ENCODE assay signal across 13 mouse cellular contexts in the genomic region with DNA sequence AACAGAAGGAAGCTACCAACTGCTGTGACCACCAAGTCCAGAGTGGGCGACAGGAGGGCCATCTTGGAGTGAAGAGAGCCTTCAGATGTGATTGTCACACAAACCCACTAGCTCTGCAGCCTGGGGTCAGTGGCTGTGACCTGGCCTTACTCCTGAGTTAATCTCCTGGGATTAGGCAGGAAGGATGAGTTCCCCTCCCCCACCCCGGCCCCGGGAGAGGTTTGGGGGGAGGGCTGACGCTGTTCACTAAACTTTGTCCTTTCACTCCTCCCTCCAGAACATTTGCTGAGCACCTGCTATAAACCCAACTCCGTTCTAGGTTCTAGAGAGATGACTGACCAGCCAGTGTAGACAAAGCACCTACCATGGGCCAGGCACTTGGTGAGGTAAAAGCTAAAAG. TPM values are rescaled to one million over a fixed set of nuclear protein-coding genes. Genes with fewer than 3 reads are reported as not detected.
DNase-seq lines count a peak whose midpoint lies in the region; ATAC-seq and TF ChIP-seq lines count a peak whose summit lies in the region.
"Had no signal": no experiment of that assay in that cellular context is flagged by ENCODE, and none has a peak within 500 bp of the region (broad histone marks: within the 10 kb centered on the region; RNA-seq: fewer than 3 reads in every experiment).

No protein-coding gene starts in this region.

- no peak overlapping the region for H3K27ac ChIP-seq in kidney, embryonic 15.5 days
- peak overlapping the region; percentile 81 for H3K27ac ChIP-seq in embryonic facial prominence, embryonic 13.5 days
- peak overlapping the region; percentile 60; the same call in 1 of the 2 replicates for H3K27ac ChIP-seq in hindbrain, embryonic 16.5 days (ENCODE audit: low read depth, low read length)
- peak overlapping the region; percentile 82; the same call in 1 of the 2 replicates for H3K27ac ChIP-seq in midbrain, embryonic 13.5 days
- no peak overlapping the region for H3K27ac ChIP-seq in cerebellum, adult 2 months (ENCODE audit: insufficient read depth, low read length)
- H3K27ac ChIP-seq: heart, adult 2 months had no signal

- no peak for TF ChIP-seq CTCF in cerebellum, adult 2 months (IDR thresholded peaks at IDR 0.05; ENCODE audit: borderline replicate concordance, insufficient read depth, low read depth, low read length)

- 44% methylated on average over 5 of the region's 5 CpGs for WGBS in kidney, embryonic 15.5 days
- 20% methylated on average over 5 of the region's 5 CpGs for whole genome bisulfite sequencing in embryonic facial prominence, embryonic 13.5 days
- 43% methylated on average over 5 of the region's 5 CpGs for WGBS in hindbrain, embryonic 16.5 days
- WGBS in midbrain, embryonic 13.5 days, result 15% methylated on average over 5 of the region's 5 CpGs
- WGBS in cerebellum, adult 2 months, result 50% methylated on average over 5 of the region's 5 CpGs

- TF ChIP-seq POLR2A in cerebellum, adult 2 months (IDR thresholded peaks at IDR 0.05; ENCODE audit: borderline replicate concordance, insufficient read depth, low read length), result no peak

- H3K4me1 ChIP-seq in kidney, embryonic 15.5 days, result peaks cover 19% of the 10 kb centered on the region
- peaks cover 52% of the 10 kb centered on the region for H3K4me1 ChIP-seq in embryonic facial prominence, embryonic 13.5 days
- peaks cover 11% of the 10 kb centered on the region for H3K4me1 ChIP-seq in hindbrain, embryonic 16.5 days (ENCODE audit: control insufficient read depth, insufficient read depth, low read depth, low read length)
- H3K4me1 ChIP-seq in midbrain, embryonic 13.5 days (replicated peaks), result peaks cover 30% of the 10 kb centered on the region
- H3K4me1 ChIP-seq in cerebellum, adult 2 months (ENCODE audit: control insufficient read depth, insufficient read depth, low read length), result peaks cover 19% of the 10 kb centered on the region

- H3K4me3 ChIP-seq in kidney, embryonic 15.5 days (replicated peaks), result no peak overlapping the region
- no peak overlapping the region for H3K4me3 ChIP-seq in embryonic facial prominence, embryonic 13.5 days
- H3K4me3 ChIP-seq in hindbrain, embryonic 16.5 days (ENCODE audit: low read length), result no peak overlapping the region
- H3K4me3 ChIP-seq in midbrain, embryonic 13.5 days (replicated peaks), result no peak overlapping the region
- H3K4me3 ChIP-seq in cerebellum, adult 2 months (replicated peaks; ENCODE audit: insufficient read depth, low read depth, low read length), result no peak overlapping the region
- H3K4me3 ChIP-seq: heart, adult 2 months; limb, embryonic 15.5 days had no signal

- no peak overlapping the region for H3K4me2 ChIP-seq in kidney, embryonic 15.5 days
- no peak overlapping the region for H3K4me2 ChIP-seq in embryonic facial prominence, embryonic 13.5 days
- H3K4me2 ChIP-seq in hindbrain, embryonic 16.5 days (ENCODE audit: low read length), result no peak overlapping the region
- H3K4me2 ChIP-seq in midbrain, embryonic 13.5 days (replicated peaks), result no peak overlapping the region
- H3K4me2 ChIP-seq: limb, embryonic 15.5 days had no signal

- no peaks in the 10 kb centered on the region for H3K9me3 ChIP-seq in kidney, embryonic 15.5 days (replicated peaks)
- no peaks in the 10 kb centered on the region for H3K9me3 ChIP-seq in embryonic facial prominence, embryonic 13.5 days
- no peaks in the 10 kb centered on the region for H3K9me3 ChIP-seq in hindbrain, embryonic 16.5 days (ENCODE audit: control insufficient read depth, low read length)
- H3K9me3 ChIP-seq in midbrain, embryonic 13.5 days, result no peaks in the 10 kb centered on the region
- H3K9me3 ChIP-seq: G1E; limb, embryonic 15.5 days had no signal

- no peak for ATAC-seq in kidney, embryonic 15.5 days (replicated peaks; ENCODE audit: low FRiP score)
- ATAC-seq in embryonic facial prominence, embryonic 13.5 days (ENCODE audit: insufficient number of reproducible peaks, insufficient read depth, low FRiP score, low TSS enrichment, low read depth), result no peak
- no peak for ATAC-seq in hindbrain, embryonic 16.5 days
- ATAC-seq in midbrain, embryonic 13.5 days, result no peak
- ATAC-seq: activated CD4-positive, CD25-positive, alpha-beta regulatory T cell, adult 4 months; inflammation-experienced regulatory T-cells, adult 6 months had no signal

- peak; percentile 66 for DNase-seq in kidney, adult 8-10 months
- no peak for DNase-seq in cerebellum, adult 2 months
- no peak for DNase-seq in frontal cortex, postnatal 14 days (ENCODE audit: low spot score in 2 of 2)
- DNase-seq in right cerebral cortex, adult 2 months (ENCODE audit: low spot score in 2 of 2), result no peak

- no peaks in the 10 kb centered on the region for H3K27me3 ChIP-seq in kidney, embryonic 15.5 days
- no peaks in the 10 kb centered on the region for H3K27me3 ChIP-seq in embryonic facial prominence, embryonic 13.5 days
- H3K27me3 ChIP-seq in hindbrain, embryonic 16.5 days (replicated peaks; ENCODE audit: control insufficient read depth, insufficient read depth, low read length), result no peaks in the 10 kb centered on the region
- no peaks in the 10 kb centered on the region for H3K27me3 ChIP-seq in midbrain, embryonic 13.5 days
- H3K27me3 ChIP-seq in cerebellum, adult 2 months (ENCODE audit: control insufficient read depth, insufficient read depth, low read length), result no peaks in the 10 kb centered on the region
- H3K27me3 ChIP-seq: limb, embryonic 15.5 days had no signal

- no peak overlapping the region for H3K9ac ChIP-seq in kidney, embryonic 15.5 days
- no peak overlapping the region; the same call in 1 of the 2 replicates for H3K9ac ChIP-seq in embryonic facial prominence, embryonic 13.5 days
- no peak overlapping the region for H3K9ac ChIP-seq in hindbrain, embryonic 16.5 days (ENCODE audit: low read depth, low read length)
- H3K9ac ChIP-seq in midbrain, embryonic 13.5 days (replicated peaks), result no peak overlapping the region
- H3K9ac ChIP-seq: limb, embryonic 15.5 days had no signal

- no peaks in the 10 kb centered on the region for H3K36me3 ChIP-seq in kidney, embryonic 15.5 days
- H3K36me3 ChIP-seq in embryonic facial prominence, embryonic 13.5 days, result no peaks in the 10 kb centered on the region
- no peaks in the 10 kb centered on the region for H3K36me3 ChIP-seq in hindbrain, embryonic 16.5 days (ENCODE audit: control insufficient read depth, insufficient read depth, low read length)
- H3K36me3 ChIP-seq in midbrain, embryonic 13.5 days, result no peaks in the 10 kb centered on the region
- H3K36me3 ChIP-seq: G1E; limb, embryonic 15.5 days had no signal

RNA-seq across cellular contexts. Expression of gene Alpl, which starts 29.8 kb away (rescaled TPM):
- polyA plus RNA-seq in kidney, embryonic 15.5 days (2015; fragmentation: Nextera tagmentation; extraction: Ambion mirVana), result 12.9 and 25.3 TPM in 2 replicates
- 110 and 122 TPM in 2 replicates for polyA plus RNA-seq in embryonic facial prominence, embryonic 13.5 days (2015; fragmentation: Nextera tagmentation; extraction: Ambion mirVana)
- polyA plus RNA-seq in hindbrain, embryonic 16.5 days (2015; fragmentation: Nextera tagmentation; extraction: Ambion mirVana), result 16.9 and 18.0 TPM in 2 replicates
- polyA plus RNA-seq in midbrain, embryonic 13.5 days (2015; fragmentation: Nextera tagmentation; extraction: Ambion mirVana), result 8.0 and 9.3 TPM in 2 replicates
- polyA plus RNA-seq in cerebellum, adult 2 months (2012; rRNA removed), result 9.9 and 10.6 TPM in 2 replicates
- polyA plus RNA-seq: G1E had no signal

Comparison
In these comparisons a context has a peak if more than half of its experiments do, and no peak if none do; other contexts are left out.
1. DNase-seq: peak in kidney, adult 8-10 months (2 of 2); none in cerebellum, adult 2 months (0 of 2), frontal cortex, postnatal 14 days (0 of 2) and right cerebral cortex, adult 2 months (0 of 2).
2. H3K27ac ChIP-seq: peak in embryonic facial prominence, embryonic 13.5 days (single experiment), hindbrain, embryonic 16.5 days (single experiment) and midbrain, embryonic 13.5 days (single experiment); none in kidney, embryonic 15.5 days (single experiment) and cerebellum, adult 2 months (single experiment).